Mouse (Mus musculus) spleen, postnatal 36 days (tissue): ENCODE data around the gene Ly6g5b.
A peak's percentile ranks its signal among the peaks of the same experiment; 100 is the strongest.
"Not testable (repeated sequence)": the region's sequence is repeated elsewhere in the genome, so short reads cannot be mapped to it uniquely, and the experiment has no call there.

Experiments used
- DNase-seq, 2 experiments: peaks; one replicate each; pipeline ENCODE4 v3.0.0; 2022; ENCODE audit warnings: low spot score in 2 of 2, mixed read lengths in 1 of 2

Ly6g5b gene

DNA sequence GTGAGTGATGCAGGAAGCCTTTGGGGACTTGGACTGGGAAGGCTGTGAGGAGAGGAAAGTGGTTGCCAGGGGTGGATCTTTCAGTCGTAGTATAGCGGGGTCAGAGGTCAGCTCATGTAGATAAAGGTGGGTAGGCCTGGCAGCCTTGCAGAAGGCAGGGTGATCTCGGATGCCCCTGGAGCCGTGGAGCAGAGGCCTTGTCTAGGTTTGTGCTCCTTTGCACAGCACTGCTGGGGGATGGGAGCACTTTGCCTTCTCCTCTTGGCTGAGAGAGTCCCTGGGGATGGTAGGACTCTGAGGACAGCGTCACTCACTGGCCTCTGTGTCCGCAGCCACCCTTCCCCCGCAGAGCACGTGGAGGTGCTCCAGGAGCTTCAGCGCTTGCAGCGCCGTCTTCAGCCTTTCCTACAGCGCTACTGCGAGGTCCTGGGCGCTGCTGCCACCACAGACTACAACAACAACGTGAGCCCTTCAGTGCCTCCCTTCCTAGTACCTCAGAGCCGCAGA lies 25.3 kb upstream of the Ly6g5b start:
- no peak for DNase-seq

DNA sequence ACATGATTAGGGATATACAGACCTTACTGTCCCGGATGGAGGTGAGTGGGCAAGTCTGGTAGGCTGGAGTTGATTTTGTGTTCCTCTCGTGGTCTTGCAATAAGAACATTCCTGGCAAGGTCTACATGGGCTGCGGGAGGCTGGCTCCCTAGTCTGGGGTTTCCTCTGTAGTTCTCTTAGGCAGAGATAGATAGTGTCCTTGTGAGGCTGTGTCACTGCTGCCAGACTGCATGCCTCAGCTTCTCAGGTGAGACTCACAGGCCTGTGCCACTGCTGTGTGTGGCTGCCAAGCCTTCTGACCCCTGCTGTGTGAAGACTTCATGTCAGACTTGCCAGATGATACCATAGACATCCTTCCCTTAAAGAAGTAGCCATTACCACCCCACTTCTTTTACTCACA lies 24.0 kb upstream of the Ly6g5b start:
- no peak for DNase-seq

DNA sequence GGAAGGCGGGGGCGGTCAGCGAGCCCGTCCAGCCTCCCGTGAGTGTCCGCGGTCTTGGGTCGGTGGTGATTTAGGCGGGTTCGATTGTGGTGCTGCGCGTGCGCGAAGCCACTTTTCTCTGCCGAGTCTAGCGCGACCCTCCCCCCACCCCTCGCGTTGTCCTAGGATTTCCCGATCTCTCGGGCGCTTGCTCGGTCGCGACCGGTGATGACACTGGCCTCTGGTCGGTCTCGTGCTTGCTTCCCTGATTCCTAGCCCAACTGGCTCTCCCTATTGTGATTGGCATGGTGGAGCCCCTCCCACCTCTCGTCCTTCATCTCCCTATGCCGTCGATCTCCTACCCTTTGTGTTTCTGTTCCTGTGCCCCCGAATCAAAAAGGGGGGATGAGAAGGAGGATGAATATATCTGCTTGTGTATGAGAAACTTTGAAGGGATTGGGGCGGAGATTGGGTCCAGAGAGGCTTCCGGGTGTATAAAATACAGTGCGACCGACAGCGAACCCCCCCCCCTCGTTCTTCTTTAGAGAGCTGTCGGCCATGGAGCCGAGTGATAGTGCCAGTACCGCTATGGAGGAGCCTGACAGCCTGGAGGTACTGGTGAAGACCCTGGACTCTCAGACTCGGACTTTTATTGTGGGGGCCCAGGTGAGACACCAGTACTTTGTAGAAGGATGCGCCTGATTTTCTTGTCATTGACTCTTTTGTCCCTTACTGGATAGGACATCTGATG lies 20.5 kb upstream of the Ly6g5b start:
- DNase-seq: no peak

- DNase-seq: peak; percentile 89 to 92
These were observed 19.8 kb upstream of the Ly6g5b start, which contains the start of gene Bag6 for GRCm38 (mm10) chr17:35134801-35135590. Bag6 (plus strand) TSS chr17:35135178.

- DNase-seq: no peak
These were observed 18.3 kb upstream of the Ly6g5b start for GRCm38 (mm10) chr17:35133517-35133916.

- no peak for DNase-seq
These were observed 16.9 kb upstream of the Ly6g5b start for GRCm38 (mm10) chr17:35132174-35132560.

- DNase-seq: no peak
These were observed 16.4 kb upstream of the Ly6g5b start, which contains the start of gene Apom for GRCm38 (mm10) chr17:35131500-35132173. Apom (minus strand) TSS chr17:35132050.

DNA sequence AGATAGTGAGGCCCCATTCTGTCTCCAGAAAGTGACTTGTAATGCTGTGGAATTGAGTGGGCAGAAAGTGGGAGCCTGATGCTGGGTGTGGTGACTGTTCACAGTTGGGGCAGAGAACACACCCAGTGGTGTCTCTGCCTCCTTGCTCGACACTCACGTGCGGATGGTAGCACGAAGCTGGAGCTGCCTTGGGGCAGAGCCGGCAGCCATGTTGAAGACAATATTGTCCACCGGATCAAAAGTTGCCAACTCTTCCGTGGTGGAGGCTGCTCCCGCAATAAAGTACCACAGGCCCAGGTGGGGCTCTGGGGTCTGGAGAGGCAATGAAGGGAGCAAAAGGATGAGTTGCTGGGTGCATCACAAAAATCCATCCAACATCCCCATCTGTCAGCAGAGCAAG lies 15.8 kb upstream of the Ly6g5b start:
- DNase-seq: no peak

DNA sequence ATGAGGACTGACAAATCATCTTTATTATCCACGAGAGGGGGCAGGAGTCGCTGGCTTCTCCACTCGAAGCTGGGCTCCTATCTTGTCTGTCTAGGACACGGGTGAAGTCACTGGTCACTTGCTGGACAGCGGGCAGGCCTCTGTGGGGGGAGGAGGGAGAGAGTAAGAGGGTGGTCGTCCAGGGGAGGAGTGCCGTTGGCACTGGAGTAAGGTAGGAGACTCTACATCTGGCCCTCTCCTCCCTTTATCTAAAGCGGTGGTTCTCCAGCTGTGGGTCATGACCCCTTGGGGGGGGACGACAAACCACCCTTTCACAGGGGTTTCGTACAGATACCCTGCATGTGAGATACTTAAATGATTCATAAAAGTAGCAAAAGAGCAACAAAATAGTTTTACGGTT lies 13.8 kb upstream of the Ly6g5b start:
- DNase-seq: no peak

DNA sequence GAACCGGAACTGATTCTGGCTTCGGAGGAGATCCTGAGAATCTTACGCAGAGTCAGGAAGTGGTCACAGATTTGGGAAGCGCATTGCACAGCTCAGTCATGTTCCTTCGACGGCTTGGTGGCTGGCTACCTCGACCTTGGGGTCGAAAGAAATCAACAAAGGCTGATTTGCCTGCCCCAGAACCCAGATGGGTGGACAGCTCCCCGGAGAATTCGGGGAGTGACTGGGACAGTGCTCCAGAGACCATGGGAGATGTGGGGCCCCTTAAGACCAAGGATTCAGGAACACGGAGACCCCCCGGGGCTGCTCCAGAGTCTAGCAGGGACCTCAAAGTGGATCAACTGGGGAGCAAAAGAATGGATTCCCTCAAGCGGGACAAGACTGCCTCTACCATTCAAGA lies 11.8 kb upstream of the Ly6g5b start:
- no peak for DNase-seq

GRCm38 (mm10) chr17:35126206-35126611 lies 11.0 kb upstream of the Ly6g5b start, which contains the start of gene D17H6S53E:
D17H6S53E (plus strand) TSS chr17:35126373.
- DNase-seq: peak; percentile 79 to 81

DNA sequence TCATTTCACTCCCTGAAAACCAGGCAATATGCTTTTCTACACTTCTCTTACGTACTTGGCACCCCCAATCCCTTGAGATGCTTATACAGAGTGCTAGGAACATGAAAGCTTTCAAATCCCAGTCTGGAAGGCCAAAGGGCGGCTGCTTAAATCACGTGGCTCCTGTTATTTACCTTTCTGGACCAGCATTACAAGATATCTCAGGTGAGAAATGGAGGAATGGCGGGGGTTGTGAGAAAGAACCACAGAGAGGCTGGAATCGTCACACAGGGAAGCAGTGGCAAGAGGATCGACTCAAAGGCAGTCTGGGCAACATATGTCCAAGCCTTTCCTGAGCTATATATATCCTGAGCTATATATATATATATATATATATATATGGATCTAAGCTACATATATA lies 10.3 kb upstream of the Ly6g5b start:
- no peak for DNase-seq

GRCm38 (mm10) chr17:35125081-35125480 lies 9.9 kb upstream of the Ly6g5b start:
- DNase-seq: no peak

DNA sequence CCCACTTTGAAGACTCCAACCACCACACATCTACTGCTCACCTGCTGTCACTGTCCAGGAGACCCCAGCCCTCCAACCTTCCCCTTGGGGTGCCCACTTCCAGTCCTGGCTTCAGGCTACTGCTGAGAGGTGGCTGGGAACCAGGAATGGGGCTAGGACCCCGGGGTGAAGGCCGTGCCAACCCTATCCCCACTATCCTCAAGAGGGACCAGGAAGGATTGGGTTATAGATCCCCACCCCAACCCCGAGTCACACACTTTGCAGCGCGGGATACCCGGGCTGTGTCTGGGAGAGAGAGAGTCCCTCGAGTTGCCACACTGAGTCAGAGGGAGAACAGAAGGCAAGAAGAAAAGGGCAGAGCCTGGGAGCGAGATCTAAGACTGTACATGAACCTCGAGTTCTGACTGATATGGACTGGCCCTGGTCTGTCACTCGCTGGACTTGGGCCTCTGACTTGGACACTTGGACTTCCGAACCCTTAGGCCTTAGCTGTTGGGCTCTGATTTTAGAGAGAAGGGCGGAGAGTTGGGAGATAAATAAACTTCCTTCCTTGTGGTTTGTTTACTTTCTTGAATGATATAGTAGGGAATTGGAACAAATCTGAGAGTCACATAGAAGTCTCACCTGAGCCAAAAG lies 9.2 kb upstream of the Ly6g5b start:
- not testable (repeated sequence) for DNase-seq

- not testable (repeated sequence) for DNase-seq
These were observed 8.1 kb upstream of the Ly6g5b start for GRCm38 (mm10) chr17:35123287-35123686.

- DNase-seq: peak in 1 of 2 experiments; percentile 56
These were observed 6.7 kb upstream of the Ly6g5b start, which contains the start of gene Csnk2b for GRCm38 (mm10) chr17:35121871-35122303. Csnk2b (minus strand) TSS chr17:35122053.

GRCm38 (mm10) chr17:35121143-35121799 lies 6.0 kb upstream of the Ly6g5b start, which contains the start of gene Gpank1:
Gpank1 (plus strand) TSS chr17:35121455.
- peak; percentile 99 for DNase-seq

- DNase-seq: no peak
These were observed 5.5 kb upstream of the Ly6g5b start for GRCm38 (mm10) chr17:35120745-35121142.

- DNase-seq: no peak
These were observed 3.5 kb downstream of the Ly6g5b start for GRCm38 (mm10) chr17:35111774-35112173.

- DNase-seq: no peak
These were observed 7.1 kb downstream of the Ly6g5b start, which contains the start of gene Ly6g5c for GRCm38 (mm10) chr17:35108097-35108496. Ly6g5c (plus strand) TSS chr17:35108279.

GRCm38 (mm10) chr17:35106522-35106921 lies 8.7 kb downstream of the Ly6g5b start:
- DNase-seq: no peak
